Mouse (Mus musculus) megakaryocyte, embryonic 14.5 days (primary cell): ENCODE data around the gene Spg21.

Experiments used
- FLI1 ChIP-seq: IDR thresholded peaks from 2 replicates; pipeline ENCODE4 v1.6.1; 2012; ENCODE audit warnings: low read length, inconsistent platforms, mixed read lengths
- GATA1 ChIP-seq: IDR thresholded peaks from 3 replicates; pipeline ENCODE4 v1.6.1; 2012; ENCODE audit warnings: mixed read lengths, low read length, inconsistent platforms, borderline replicate concordance

DNA sequence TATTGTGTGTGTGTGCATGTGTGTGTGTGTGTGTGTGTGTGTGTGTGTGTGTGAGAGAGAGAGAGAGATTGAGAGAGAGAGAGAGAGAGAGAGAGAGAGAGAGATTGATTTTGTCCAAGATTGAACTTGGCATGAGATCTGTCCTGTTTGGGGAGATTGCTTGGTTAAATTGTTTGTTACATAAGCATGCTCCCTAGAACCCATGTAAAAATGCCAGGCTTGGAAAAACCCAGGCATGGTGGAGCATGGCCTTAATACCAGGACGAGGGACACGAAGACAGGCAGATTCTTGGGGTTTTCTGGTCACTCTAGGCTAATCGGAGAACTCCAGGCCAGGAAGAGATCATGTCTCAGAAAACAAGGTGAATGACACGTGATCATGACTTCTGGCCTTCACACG, 32.7 kb upstream of the Spg21 start:
- TF ChIP-seq FLI1, result no peak
- no peak for TF ChIP-seq GATA1
